Mouse (Mus musculus) liver, embryonic 11.5 days (tissue): ENCODE data around the gene Zfp36l2. TPM values are rescaled to one million over a fixed set of nuclear protein-coding genes. Genes with fewer than 3 reads are reported as not detected.
"Not testable (repeated sequence)": the region's sequence is repeated elsewhere in the genome, so short reads cannot be mapped to it uniquely, and the experiment has no call there.

Experiments used
- ATAC-seq: fragments of 200-750 bp; cut with Nextera tagmentation; replicated peaks from 2 replicates; pipeline ENCODE4 v1.8.0; 2017; ENCODE audit warnings: moderate number of reproducible peaks, mild to moderate bottlenecking, moderate TSS enrichment, moderate library complexity; ENCODE audit not compliant: low FRiP score
- DNase-seq: peaks from one replicate; pipeline ENCODE4 v3.0.0-alpha.2; 2017; ENCODE audit warnings: low spot score
- H3K27ac ChIP-seq: fragments of 300-500 bp; sonication (generic); 2 replicates; pipeline ENCODE4 v1.5.1; 2014; ENCODE audit warnings: mild to moderate bottlenecking, low read depth, low read length, control low read depth
- H3K27me3 ChIP-seq: fragments of 300-500 bp; sonication (generic); replicated peaks from 2 replicates; pipeline ENCODE4 v1.6.1; 2014; ENCODE audit warnings: low read length, mixed read lengths; ENCODE audit not compliant: control insufficient read depth, insufficient read depth
- H3K36me3 ChIP-seq: fragments of 300-500 bp; sonication (generic); 2 replicates; pipeline ENCODE4 v1.6.1; 2014; ENCODE audit warnings: mild to moderate bottlenecking, low read length, moderate library complexity, mixed read lengths; ENCODE audit not compliant: control insufficient read depth, insufficient read depth
- H3K4me1 ChIP-seq: fragments of 300-500 bp; sonication (generic); replicated peaks from 2 replicates; pipeline ENCODE4 v1.6.1; 2014; ENCODE audit warnings: low read length, mixed read lengths; ENCODE audit not compliant: control insufficient read depth, insufficient read depth
- H3K4me2 ChIP-seq: fragments of 300-500 bp; sonication (generic); 2 replicates; pipeline ENCODE4 v1.6.1; 2014; ENCODE audit warnings: mild to moderate bottlenecking, control low read depth, moderate library complexity
- H3K4me3 ChIP-seq: fragments of 300-500 bp; sonication (generic); 2 replicates; pipeline ENCODE4 v1.5.1; 2014; ENCODE audit warnings: low read depth, low read length, control low read depth
- H3K9ac ChIP-seq: fragments of 300-500 bp; sonication (generic); 2 replicates; pipeline ENCODE4 v1.6.1; 2014; ENCODE audit warnings: low read depth, low read length, control low read depth
- H3K9me3 ChIP-seq: fragments of 300-500 bp; sonication (generic); 2 replicates; pipeline ENCODE4 v1.6.1; 2016; ENCODE audit warnings: low read length, inconsistent platforms, mixed read lengths; ENCODE audit not compliant: control insufficient read depth
- WGBS: fragments of 180-500 bp; shearing (Covaris S2); extraction: QIAGEN DNeasy Blood & Tissue Kit; methylation state at CpG from one replicate; pipeline ENCODE4 v1.1.7; 2014; 5-methylcytosine and 5-hydroxymethylcytosine counted together
- polyA plus RNA-seq: library from polyadenylated mRNA; unstranded; fragments of >200 nt; fragmentation: Nextera tagmentation; extraction: Ambion mirVana; gene quantifications from 2 replicates; pipeline ENCODE4 v1.2.1, GENCODE M21; 2014

Zfp36l2 gene
- polyA plus RNA-seq, 1 experiment from 2014 or later, result 24.7 TPM

GRCm38 (mm10) chr17:84190885-84191284 lies 3.1 kb upstream of the Zfp36l2 start:
- H3K9ac ChIP-seq, result no peak overlapping the region
- WGBS, result 28% methylated on average over 8 of the region's 8 CpGs
- H3K4me3 ChIP-seq, result no peak overlapping the region
- H3K36me3 ChIP-seq, result peaks cover 11% of the 10 kb centered on the region
- H3K4me2 ChIP-seq, result no peak overlapping the region
- peak; percentile 70 for DNase-seq
- H3K4me1 ChIP-seq, result peaks cover 22% of the 10 kb centered on the region
- H3K27me3 ChIP-seq, result no peaks in the 10 kb centered on the region
- no peaks in the 10 kb centered on the region for H3K9me3 ChIP-seq
- H3K27ac ChIP-seq, result no peak overlapping the region
- ATAC-seq, result no peak

DNA sequence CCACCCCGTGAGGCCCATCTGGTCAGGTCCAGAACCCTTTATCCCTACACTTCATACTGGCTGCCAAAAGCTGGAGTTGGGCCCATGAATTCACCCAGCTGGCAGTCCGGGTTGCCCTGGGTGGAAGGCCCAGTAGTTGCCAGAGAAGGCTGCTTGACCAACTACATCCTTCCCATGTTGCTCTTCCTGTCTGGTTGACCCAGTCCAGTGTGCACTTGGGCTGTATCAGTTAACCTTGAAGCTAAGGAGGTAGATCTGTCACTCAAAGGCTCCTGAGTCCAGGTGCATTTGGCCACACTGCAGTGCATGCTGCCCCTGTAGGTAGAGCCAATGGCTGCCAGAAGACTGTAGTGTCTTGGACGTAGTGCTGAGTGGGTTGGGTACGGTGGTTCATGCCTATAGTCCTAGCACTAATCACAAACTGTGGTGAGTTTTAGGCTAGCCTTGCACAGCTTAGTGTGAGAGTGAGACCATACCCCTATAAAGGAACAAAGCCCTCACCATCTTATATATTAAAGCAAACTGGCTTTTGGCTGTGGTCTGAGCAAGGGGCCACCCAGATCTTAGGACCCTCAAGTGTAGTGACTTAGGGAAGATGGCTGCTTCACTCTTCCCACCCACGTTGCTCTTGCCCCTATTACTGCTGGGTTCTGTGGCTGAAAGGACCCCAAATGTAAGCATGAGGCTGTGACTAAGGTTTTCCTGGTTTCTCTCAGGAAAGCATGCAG lies 1.5 kb upstream of the Zfp36l2 start:
- peaks cover 21% of the 10 kb centered on the region for H3K36me3 ChIP-seq
- WGBS, result 81% methylated on average over 5 of the region's 5 CpGs

GRCm38 (mm10) chr17:84188374-84188961 lies 721 bp upstream of the Zfp36l2 start:
- Histone ChIP-seq H3K27me3 (no peaks in the 10 kb centered on the region), H3K4me2 (peak overlapping the region; percentile 97), H3K4me3 (peak overlapping the region; percentile 77), H3K36me3 (peaks cover 21% of the 10 kb centered on the region), H3K4me1 (peaks cover 21% of the 10 kb centered on the region), H3K27ac (peak overlapping the region; percentile 99), H3K9ac (peak overlapping the region; percentile 94), H3K9me3 (no peaks in the 10 kb centered on the region)
- WGBS, result 1% methylated on average over 38 of the region's 38 CpGs
- DNase-seq (peak; percentile 88), ATAC-seq (peak; percentile 82)

More for the DNA sequence above, 1.5 kb upstream of the Zfp36l2 start:
- Histone ChIP-seq H3K27me3 (no peaks in the 10 kb centered on the region), H3K4me2 (peak overlapping the region; percentile 97), H3K4me1 (peaks cover 19% of the 10 kb centered on the region), H3K27ac (peak overlapping the region; percentile 99), H3K9me3 (no peaks in the 10 kb centered on the region), H3K4me3 (no peak overlapping the region; the same call in 1 of the 2 replicates), H3K9ac (peak overlapping the region; percentile 94)
- peak; percentile 36 for DNase-seq
- ATAC-seq, result no peak

GRCm38 (mm10) chr17:84187264-84187663 lies 483 bp downstream of the Zfp36l2 start:
- H3K9ac ChIP-seq, result peak overlapping the region; percentile 97
- H3K9me3 ChIP-seq, H3K27me3 ChIP-seq, DNase-seq: not testable (repeated sequence)
- H3K36me3 ChIP-seq, result peaks cover 21% of the 10 kb centered on the region
- WGBS, result 0% methylated on average over 9 of the region's 37 CpGs
- peak overlapping the region; percentile 93 for H3K4me3 ChIP-seq
- peaks cover 32% of the 10 kb centered on the region for H3K4me1 ChIP-seq
- peak; percentile 3; the same call in 1 of the 2 replicates for ATAC-seq
- peak overlapping the region; percentile 97 for H3K4me2 ChIP-seq
- peak overlapping the region; percentile 99 for H3K27ac ChIP-seq

DNA sequence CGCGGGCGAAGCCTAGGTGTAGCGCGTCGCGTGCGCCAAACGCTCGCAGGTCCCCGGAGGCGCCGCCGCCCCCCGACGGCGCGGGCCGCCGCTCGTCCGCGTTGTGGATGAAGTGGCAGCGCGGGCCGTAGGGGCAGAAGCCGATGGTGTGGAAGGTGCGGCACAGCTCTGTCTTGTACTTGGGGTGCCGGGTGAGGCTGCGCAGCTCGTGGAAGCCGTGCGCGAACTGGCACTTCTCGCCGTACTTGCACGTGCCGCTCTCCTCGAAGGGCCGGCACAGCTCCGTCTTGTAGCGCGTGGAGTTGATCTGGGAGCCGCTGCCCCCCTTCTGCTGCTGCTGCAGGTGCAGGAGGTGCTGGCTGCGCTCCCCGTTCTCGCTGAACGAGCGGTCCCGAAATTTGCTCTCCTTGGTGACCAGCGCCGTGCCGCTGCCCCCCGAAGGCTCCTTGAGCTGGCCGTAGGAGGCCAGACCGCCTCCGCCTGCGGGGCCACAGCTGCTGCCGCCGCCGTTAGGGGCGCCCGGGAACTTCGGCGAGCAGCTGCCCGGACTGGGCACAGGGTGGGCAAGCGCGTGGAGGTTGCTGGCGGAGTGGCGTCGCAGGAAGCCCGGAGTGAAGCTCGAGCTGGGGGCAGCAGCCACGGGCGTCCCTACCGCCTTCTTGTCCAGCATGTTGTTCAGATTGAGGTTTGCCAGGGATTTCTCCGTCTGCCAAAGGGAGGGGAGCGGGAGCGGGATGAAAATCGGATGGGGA lies 1.1 kb downstream of the Zfp36l2 start:
- peaks cover 38% of the 10 kb centered on the region for H3K4me1 ChIP-seq
- H3K4me3 ChIP-seq, result peak overlapping the region; percentile 93
- ATAC-seq (no peak), DNase-seq (peak; percentile 79)
- no peaks in the 10 kb centered on the region for H3K27me3 ChIP-seq
- H3K36me3 ChIP-seq, result peaks cover 19% of the 10 kb centered on the region
- peak overlapping the region; percentile 97 for H3K9ac ChIP-seq
- peak overlapping the region; percentile 97 for H3K27ac ChIP-seq
- H3K9me3 ChIP-seq, result no peaks in the 10 kb centered on the region
- under 1% methylated on average over 80 of the region's 80 CpGs for WGBS
- peak overlapping the region; percentile 84 for H3K4me2 ChIP-seq

DNA sequence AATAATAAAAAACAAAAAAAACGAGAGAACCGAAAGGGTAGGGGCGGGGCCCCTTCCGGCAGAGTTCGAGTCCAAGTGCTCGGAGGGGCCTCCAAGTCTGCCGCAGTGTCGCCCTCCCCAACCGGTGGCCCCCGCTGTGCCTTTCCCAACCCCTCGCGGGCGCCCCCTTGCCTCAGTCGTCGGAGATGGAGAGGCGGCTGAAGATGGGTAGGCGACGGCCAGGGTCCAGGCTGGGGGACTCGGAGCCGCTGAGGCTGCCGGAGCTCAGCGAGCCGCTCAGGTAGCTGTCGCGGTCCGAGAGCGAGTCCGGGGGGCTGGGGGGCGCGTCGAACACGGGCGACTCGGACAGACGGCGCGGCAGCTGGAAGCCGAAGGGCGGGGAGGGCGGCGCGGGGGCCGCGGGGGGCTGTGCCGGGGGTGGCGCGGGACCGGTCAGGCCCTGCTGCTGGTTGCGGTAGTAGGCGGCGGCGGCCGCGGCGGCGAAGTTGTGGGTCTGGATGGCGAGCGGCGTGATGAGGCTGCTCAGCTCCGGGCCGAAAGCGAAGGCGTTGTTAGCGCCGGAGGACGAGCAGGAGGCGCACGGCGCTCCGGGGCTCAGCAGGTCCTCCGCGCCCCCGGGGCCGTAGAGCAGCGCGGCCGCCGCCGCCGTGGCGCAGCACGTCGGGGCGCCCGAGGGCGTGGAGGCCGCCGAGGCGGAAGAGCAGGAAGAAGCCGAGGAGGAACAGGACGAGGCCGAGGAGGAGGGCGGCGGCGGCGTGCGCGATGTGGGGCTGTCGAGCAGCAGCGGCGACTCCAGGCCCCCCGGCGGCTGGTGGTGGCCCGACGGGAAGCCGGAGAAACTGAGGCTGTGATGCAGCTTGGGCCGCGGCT lies 1.9 kb downstream of the Zfp36l2 start:
- ATAC-seq (no peak), DNase-seq (peak; percentile 79)
- under 1% methylated on average over 97 of the region's 108 CpGs for WGBS
- Histone ChIP-seq H3K27ac (peak overlapping the region; percentile 97), H3K9ac (peak overlapping the region; percentile 97), H3K36me3 (peaks cover 17% of the 10 kb centered on the region), H3K4me1 (peaks cover 47% of the 10 kb centered on the region), H3K4me3 (peak overlapping the region; percentile 93), H3K27me3 (no peaks in the 10 kb centered on the region), H3K4me2 (peak overlapping the region; percentile 84), H3K9me3 (no peaks in the 10 kb centered on the region)

GRCm38 (mm10) chr17:84185011-84185411 lies 2.7 kb downstream of the Zfp36l2 start:
- WGBS, result 2% methylated on average over 7 of the region's 7 CpGs
- no peak for ATAC-seq
- Histone ChIP-seq H3K4me1 (peaks cover 50% of the 10 kb centered on the region), H3K9me3 (no peaks in the 10 kb centered on the region), H3K27me3 (no peaks in the 10 kb centered on the region), H3K4me2 (peak overlapping the region; percentile 84), H3K27ac (peak overlapping the region; percentile 97), H3K4me3 (peak overlapping the region; percentile 93), H3K9ac (peak overlapping the region; percentile 97), H3K36me3 (peaks cover 17% of the 10 kb centered on the region)
- peak; percentile 64 for DNase-seq

- 2% methylated on average over 12 of the region's 12 CpGs for WGBS
- H3K27ac ChIP-seq, result peak overlapping the region; percentile 92
- peaks cover 37% of the 10 kb centered on the region for H3K4me1 ChIP-seq
- H3K27me3 ChIP-seq, result no peaks in the 10 kb centered on the region
- DNase-seq, result peak; percentile 87
- peak overlapping the region; percentile 71 for H3K4me2 ChIP-seq
- peak overlapping the region; percentile 66 for H3K9ac ChIP-seq
- H3K9me3 ChIP-seq, result no peaks in the 10 kb centered on the region
- ATAC-seq, result peak; percentile 33
- peaks cover 17% of the 10 kb centered on the region for H3K36me3 ChIP-seq
- H3K4me3 ChIP-seq, result peak overlapping the region; percentile 41
Measured at GRCm38 (mm10) chr17:84183291-84183781, 4.4 kb downstream of the Zfp36l2 start.
